Mouse (Mus musculus) heart, embryonic 14.5 days (tissue): Measurements from ENCODE around the gene Zfp518a. TPM values are rescaled to one million over a fixed set of nuclear protein-coding genes. Genes with fewer than 3 reads are reported as not detected.

ENCODE experiments used
- ATAC-seq: fragments of 200-750 bp; cut with Nextera tagmentation; 2 replicates; pipeline ENCODE4 v1.8.0; 2017; ENCODE audit warnings: low read depth, moderate TSS enrichment; ENCODE audit not compliant: insufficient number of reproducible peaks, insufficient read depth, low FRiP score
- H3K27ac ChIP-seq, 2 experiments: fragments of 200-500 bp in 1 of 2; fragments of 300-500 bp in 1 of 2; sonication (generic) in 1 of 2; replicated peaks in 1 of 2; 2 replicates each; pipeline ENCODE4 v1.5.1; 2012 to 2014; ENCODE audit warnings: low read depth in 2 of 2, low read length in 2 of 2, control low read depth in 1 of 2, mild to moderate bottlenecking in 1 of 2, mixed read lengths in 1 of 2; ENCODE audit not compliant: control insufficient read depth in 1 of 2, insufficient read depth in 1 of 2
- H3K27me3 ChIP-seq: fragments of 300-500 bp; sonication (generic); 2 replicates; pipeline ENCODE4 v1.6.1; 2014; ENCODE audit warnings: mild to moderate bottlenecking, low read length, control low read depth; ENCODE audit not compliant: control insufficient read depth, insufficient read depth
- H3K36me3 ChIP-seq: fragments of 300-500 bp; sonication (generic); 2 replicates; pipeline ENCODE4 v1.6.1; 2014; ENCODE audit warnings: mild to moderate bottlenecking, control low read depth, low read length, mixed read lengths; ENCODE audit not compliant: control insufficient read depth, insufficient read depth
- H3K4me1 ChIP-seq, 2 experiments: fragments of 200-500 bp in 1 of 2; fragments of 300-500 bp in 1 of 2; sonication (generic) in 1 of 2; 2 replicates each; pipeline ENCODE4 v1.6.1; 2012 to 2014; ENCODE audit warnings: low read length in 2 of 2, control low read depth in 1 of 2, mixed read lengths in 1 of 2; ENCODE audit not compliant: control insufficient read depth in 2 of 2, insufficient read depth in 2 of 2
- H3K4me2 ChIP-seq: fragments of 300-500 bp; sonication (generic); 2 replicates; pipeline ENCODE4 v1.6.1; 2014; ENCODE audit warnings: mild to moderate bottlenecking, low read length
- H3K4me3 ChIP-seq, 2 experiments: fragments of 200-500 bp in 1 of 2; fragments of 300-500 bp in 1 of 2; sonication (generic) in 1 of 2; 2 replicates each; pipeline ENCODE4 v1.5.1; 2012 to 2014; ENCODE audit warnings: low read length in 2 of 2, mild to moderate bottlenecking in 2 of 2, control low read depth in 1 of 2, low read depth in 1 of 2, moderate library complexity in 1 of 2; ENCODE audit not compliant: control insufficient read depth in 1 of 2, insufficient read depth in 1 of 2
- H3K9ac ChIP-seq: fragments of 300-500 bp; sonication (generic); 2 replicates; pipeline ENCODE4 v1.6.1; 2014; ENCODE audit warnings: mild to moderate bottlenecking, low read length
- H3K9me3 ChIP-seq: fragments of 300-500 bp; sonication (generic); 2 replicates; pipeline ENCODE4 v1.6.1; 2016; ENCODE audit warnings: low read length, control low read depth; ENCODE audit not compliant: control insufficient read depth
- WGBS: fragments of 180-500 bp; shearing (Covaris S2); extraction: QIAGEN DNeasy Blood & Tissue Kit; methylation state at CpG from one replicate; pipeline ENCODE4 v1.1.7; 2014; 5-methylcytosine and 5-hydroxymethylcytosine counted together
- polyA plus RNA-seq: library from polyadenylated mRNA; unstranded; fragments of >200 nt; fragmentation: Nextera tagmentation; extraction: Ambion mirVana; gene quantifications from 2 replicates; pipeline ENCODE4 v1.2.1, GENCODE M21; 2014

Zfp518a gene
- 8.0 and 9.0 TPM in 2 replicates for polyA plus RNA-seq

GRCm38 (mm10) chr19:40894519-40895392 lies at the start of gene Zfp518a:
Gene Zfp518a (plus strand): TSS chr19:40894705.
- peak; percentile 66; the same call in 1 of the 2 replicates for ATAC-seq
- 0 out of 2 replicates have a peak, but pooled peaks cover 8% of the 10 kb centered on the region for H3K36me3 ChIP-seq
- H3K9ac ChIP-seq, result peak within 1 kb of the TSS; percentile 76
- peak within 1 kb of the TSS; percentile 78 for H3K4me2 ChIP-seq
- under 1% methylated on average over 84 of the region's 89 CpGs for WGBS
- peaks cover 33% of the 10 kb centered on the region for H3K27me3 ChIP-seq
- peaks cover 0 to 3% of the 10 kb centered on the region in 2 experiments; a peak in 1 of 4 replicates for H3K4me1 ChIP-seq
- H3K4me3 ChIP-seq, result peak within 1 kb of the TSS; percentile 72 to 85
- peak within 1 kb of the TSS; percentile 91 to 92 for H3K27ac ChIP-seq
- H3K9me3 ChIP-seq, result peaks cover 9% of the 10 kb centered on the region

DNA sequence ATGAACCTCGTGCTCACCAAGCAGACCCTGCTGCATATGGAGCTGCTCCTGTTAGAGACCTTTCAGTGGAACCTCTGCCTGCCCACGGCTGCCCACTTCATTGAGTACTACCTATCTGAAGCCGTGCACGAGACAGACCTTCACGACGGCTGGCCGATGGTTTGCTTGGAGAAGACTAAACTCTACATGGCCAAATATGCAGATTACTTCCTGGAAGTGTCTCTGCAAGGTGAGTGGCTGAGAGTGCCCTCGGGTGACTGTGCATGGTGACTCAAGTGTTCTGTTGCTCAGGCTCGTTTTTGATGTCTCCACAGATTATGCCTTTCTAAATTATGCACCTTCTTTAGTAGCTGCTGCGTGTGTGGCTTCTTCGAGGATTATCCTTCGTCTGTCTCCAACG lies 49.8 kb upstream of the Zfp518a start:
- H3K27ac ChIP-seq, result no peak overlapping the region
- 88% methylated on average over 13 of the region's 13 CpGs for WGBS
- H3K27me3 ChIP-seq, result no peaks in the 10 kb centered on the region
- no peak overlapping the region for H3K4me2 ChIP-seq
- peaks cover 86% of the 10 kb centered on the region for H3K36me3 ChIP-seq
- H3K4me3 ChIP-seq, result no peak overlapping the region
- no peak for ATAC-seq
- H3K4me1 ChIP-seq, result peaks cover 2 to 3% of the 10 kb centered on the region in 2 experiments; a peak in 1 of 4 replicates
- no peaks in the 10 kb centered on the region for H3K9me3 ChIP-seq
- H3K9ac ChIP-seq, result no peak overlapping the region

GRCm38 (mm10) chr19:40849391-40849790 lies 45.1 kb upstream of the Zfp518a start:
- peaks cover 53% of the 10 kb centered on the region for H3K36me3 ChIP-seq

DNA sequence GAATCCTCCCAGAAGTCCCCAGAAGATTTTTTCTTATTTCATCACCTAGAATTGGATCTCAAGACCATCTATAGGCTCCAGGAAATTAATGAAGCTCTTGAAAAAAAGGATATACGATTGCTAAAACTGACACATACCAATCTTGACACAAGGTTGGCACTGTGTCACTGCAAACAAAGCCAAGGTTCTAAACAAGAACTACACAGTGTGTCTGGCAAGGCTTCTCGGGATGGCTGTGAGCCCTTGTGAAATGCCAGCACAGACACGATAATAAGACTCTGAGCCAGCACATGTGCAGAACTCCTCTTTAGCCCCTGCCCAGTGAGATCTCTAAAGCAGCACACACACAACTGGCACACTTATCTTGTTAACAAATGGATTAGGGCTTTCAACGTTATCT lies 35.0 kb upstream of the Zfp518a start:
- no peak overlapping the region for H3K9ac ChIP-seq
- H3K9me3 ChIP-seq, result no peaks in the 10 kb centered on the region
- H3K4me2 ChIP-seq, result no peak overlapping the region
- 22% methylated on average over 4 of the region's 4 CpGs for WGBS
- peaks cover 2 to 10% of the 10 kb centered on the region in 2 experiments; a peak in 2 of 4 replicates for H3K4me1 ChIP-seq
- H3K36me3 ChIP-seq, result no peaks in the 10 kb centered on the region
- no peak overlapping the region for H3K4me3 ChIP-seq
- ATAC-seq, result no peak
- 0 out of 2 replicates have a peak, but pooled peaks cover 4% of the 10 kb centered on the region for H3K27me3 ChIP-seq
- no peak overlapping the region for H3K27ac ChIP-seq

More at GRCm38 (mm10) chr19:40849391-40849790, 45.1 kb upstream of the Zfp518a start:
- Histone ChIP-seq H3K4me3 (no peak overlapping the region), H3K9ac (no peak overlapping the region), H3K27me3 (no peaks in the 10 kb centered on the region), H3K27ac (no peak overlapping the region), H3K4me1 (peaks cover 0 to 3% of the 10 kb centered on the region in 2 experiments; a peak in 1 of 4 replicates), H3K4me2 (no peak overlapping the region), H3K9me3 (no peaks in the 10 kb centered on the region)
- ATAC-seq, result no peak
- 80% methylated on average over 12 of the region's 12 CpGs for WGBS

- no peak for ATAC-seq
- Histone ChIP-seq H3K9me3 (no peaks in the 10 kb centered on the region), H3K4me1 (peaks cover 0 to 4% of the 10 kb centered on the region in 2 experiments; a peak in 1 of 4 replicates), H3K4me3 (no peak overlapping the region), H3K9ac (no peak overlapping the region), H3K4me2 (no peak overlapping the region), H3K36me3 (no peaks in the 10 kb centered on the region), H3K27ac (no peak overlapping the region), H3K27me3 (peaks cover 13% of the 10 kb centered on the region; the same call in 1 of the 2 replicates)
- 29% methylated on average over 5 of the region's 5 CpGs for whole genome bisulfite sequencing
Observed at GRCm38 (mm10) chr19:40868284-40868683, 26.2 kb upstream of the Zfp518a start.

DNA sequence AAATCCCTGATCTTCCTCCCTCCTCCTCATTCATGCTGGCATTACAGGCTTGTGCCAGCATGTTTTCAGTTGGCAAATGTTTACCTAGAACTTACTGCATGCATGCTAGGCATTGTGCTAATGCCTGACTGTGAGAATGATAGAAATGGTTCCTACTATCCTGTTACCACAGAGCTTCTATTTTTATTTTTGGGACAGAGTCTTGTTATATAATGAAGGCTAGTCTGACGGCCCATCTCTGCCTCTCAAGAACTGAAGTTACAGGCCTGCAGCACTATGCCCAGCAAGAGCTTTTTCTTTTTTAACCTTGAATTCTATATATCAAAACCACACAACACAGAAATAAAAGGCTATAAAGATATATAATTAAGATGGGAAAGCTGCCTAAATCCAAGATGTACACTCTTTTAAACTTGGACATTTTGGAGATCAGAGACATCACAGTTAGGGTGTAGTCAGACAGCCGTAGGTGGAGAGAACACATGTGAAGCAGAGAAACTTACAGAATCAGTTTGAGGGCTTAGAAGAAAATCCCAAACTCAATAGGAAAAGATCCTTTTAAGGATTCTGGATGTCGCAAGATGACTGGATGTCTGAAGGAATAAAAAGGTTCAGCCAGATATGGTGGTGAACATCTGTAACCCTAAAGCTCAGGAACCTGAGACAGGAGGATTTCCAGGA lies 24.9 kb upstream of the Zfp518a start:
- Histone ChIP-seq H3K9ac (no peak overlapping the region), H3K4me2 (no peak overlapping the region), H3K27ac (no peak overlapping the region), H3K36me3 (no peaks in the 10 kb centered on the region), H3K4me3 (no peak overlapping the region), H3K27me3 (peaks cover 16% of the 10 kb centered on the region), H3K9me3 (peaks cover 6% of the 10 kb centered on the region; the same call in 1 of the 2 replicates), H3K4me1 (peaks cover 0 to 4% of the 10 kb centered on the region in 2 experiments; a peak in 1 of 4 replicates)
- ATAC-seq, result no peak
- WGBS, result 85% methylated on average over 3 of the region's 3 CpGs

DNA sequence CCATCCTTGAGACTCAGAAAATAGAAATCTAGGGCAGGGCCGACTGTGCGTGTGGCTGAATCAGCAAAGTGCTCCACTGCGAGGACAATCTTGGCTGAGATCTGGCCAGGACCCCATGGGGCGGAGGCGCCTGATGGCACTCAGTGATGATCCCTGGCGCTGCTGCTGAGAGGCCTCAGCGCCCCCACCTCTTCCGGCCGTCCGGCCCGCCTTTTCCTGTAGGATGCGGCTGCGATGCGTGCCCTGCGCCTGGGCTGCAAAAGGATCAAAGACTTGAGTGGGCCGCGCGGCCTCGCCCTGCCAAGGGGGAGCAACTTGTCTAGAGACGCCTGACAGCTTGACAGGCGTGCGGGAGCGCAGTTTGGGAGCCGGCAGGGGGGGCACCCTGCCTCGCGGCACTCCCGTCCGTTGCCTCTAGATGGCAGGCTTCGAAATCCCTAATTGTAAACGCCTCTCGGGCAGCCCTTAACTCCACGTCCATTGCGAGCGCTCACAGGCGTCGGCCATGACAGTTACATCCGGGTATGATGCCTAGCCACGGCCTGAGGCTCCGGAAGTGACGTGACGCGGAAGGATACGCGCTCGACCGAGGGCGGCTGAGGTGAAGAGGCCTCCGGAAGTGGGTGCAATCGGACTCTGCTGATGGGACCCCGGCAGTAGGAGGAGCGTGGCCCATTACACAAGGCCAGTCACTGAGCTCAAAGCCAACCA lies 21.4 kb upstream of the Zfp518a start:
- Histone ChIP-seq H3K27ac (peak overlapping the region; percentile 21 to 64; a peak in 3 of 4 replicates), H3K9me3 (peaks cover 7% of the 10 kb centered on the region; the same call in 1 of the 2 replicates), H3K4me2 (peak overlapping the region; percentile 70), H3K4me3 (peak overlapping the region; percentile 48 to 65), H3K36me3 (no peaks in the 10 kb centered on the region), H3K9ac (peak overlapping the region; percentile 54), H3K4me1 (peaks cover 0 to 4% of the 10 kb centered on the region in 2 experiments; a peak in 1 of 4 replicates), H3K27me3 (peaks cover 41% of the 10 kb centered on the region)
- 2% methylated on average over 48 of the region's 51 CpGs for WGBS
- ATAC-seq, result peak; percentile 90
